Mouse (Mus musculus) kidney, adult 11 months (tissue): Measurements from ENCODE around the gene Dab1.

Experiments used
- DNase-seq: peaks from one replicate; pipeline ENCODE4 v3.0.0; 2022

Dab1 gene

DNA sequence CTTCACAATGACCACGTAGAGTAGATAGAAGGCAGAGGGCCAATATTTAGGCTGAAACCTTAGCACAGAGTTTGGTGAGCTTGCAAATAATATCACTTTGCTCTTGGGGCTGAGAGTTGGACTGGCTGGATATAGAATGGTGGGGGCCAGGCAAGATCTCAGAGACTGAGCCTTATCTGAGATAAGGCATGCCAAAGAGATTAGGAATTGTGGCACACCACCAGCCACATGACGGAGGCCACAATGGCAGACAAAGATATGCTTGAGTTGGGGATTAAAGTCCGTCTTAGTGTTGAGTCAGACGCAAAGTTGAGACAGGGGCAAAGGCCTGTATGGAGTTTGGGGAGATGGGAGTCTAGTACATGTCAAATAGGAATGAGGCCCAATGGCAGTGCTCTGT lies 1173.0 kb downstream of the Dab1 start:
- no peak for DNase-seq
